Mouse (Mus musculus): Measurements from ENCODE around the gene Hesx1. TPM values are rescaled to one million over a fixed set of nuclear protein-coding genes. Genes with fewer than 3 reads are reported as not detected.

The Hesx1 gene
- polyA plus RNA-seq, 1 experiment = not detected

- TF ChIP-seq MYOG (IDR thresholded peaks at IDR 0.05; ENCODE audit: control insufficient read depth in 1 of 3, insufficient read depth in 1 of 3, insufficient read length in 2 of 3, low read depth in 2 of 3) (peak in 1 of 3 experiments; percentile 6), POLR2A (IDR thresholded peaks at IDR 0.05; ENCODE audit: insufficient read length, low read depth) (peak; percentile 20), E2F4 (IDR thresholded peaks at IDR 0.05; ENCODE audit: insufficient read depth) (no peak), USF1 (IDR thresholded peaks at IDR 0.05; ENCODE audit: low read depth) (peak; percentile 82), MYOD1 (IDR thresholded peaks at IDR 0.05; ENCODE audit: control insufficient read depth in 1 of 3, insufficient read length in 2 of 3, low read depth in 2 of 3) (peak in 1 of 3 experiments; percentile 30), TCF3 (IDR thresholded peaks at IDR 0.05; ENCODE audit: insufficient read length, low read depth) (no peak)
- H3K4me3 ChIP-seq = no peak overlapping the region
- no peaks in the 10 kb centered on the region for H3K36me3 ChIP-seq (ENCODE audit: control insufficient read depth, insufficient read depth)
- H3K4me2 ChIP-seq (ENCODE audit: low read depth) = peak overlapping the region; percentile 56
- no peaks in the 10 kb centered on the region for H3K27me3 ChIP-seq (ENCODE audit: control insufficient read depth, insufficient read depth, insufficient read length)
- H3K79me2 ChIP-seq (ENCODE audit: control insufficient read depth, insufficient read depth) = peaks cover 5% of the 10 kb centered on the region
- H3ac ChIP-seq (ENCODE audit: control insufficient read depth, insufficient read length) = no peak overlapping the region
Observed at GRCm38 (mm10) chr14:27044221-27044966, 50.2 kb downstream of the Hesx1 start.

- H3K79me2 ChIP-seq (ENCODE audit: control insufficient read depth, insufficient read depth) = peaks cover 5% of the 10 kb centered on the region
- no peaks in the 10 kb centered on the region for H3K36me3 ChIP-seq (ENCODE audit: control insufficient read depth, insufficient read depth)
- TF ChIP-seq E2F4 (IDR thresholded peaks at IDR 0.05; ENCODE audit: insufficient read depth) (no peak), CEBPB (IDR thresholded peaks at IDR 0.05; ENCODE audit: insufficient read depth, poor library complexity, severe bottlenecking) (no peak), SRF (IDR thresholded peaks at IDR 0.05; ENCODE audit: control insufficient read depth, insufficient read length, low read depth) (no peak), MYOG (IDR thresholded peaks at IDR 0.05; ENCODE audit: control insufficient read depth in 1 of 3, insufficient read depth in 1 of 3, insufficient read length in 2 of 3, low read depth in 2 of 3) (no peak), TCF12 (IDR thresholded peaks at IDR 0.05; ENCODE audit: insufficient read depth, poor library complexity, severe bottlenecking) (no peak), USF1 (IDR thresholded peaks at IDR 0.05; ENCODE audit: low read depth) (no peak)
- H3ac ChIP-seq (ENCODE audit: control insufficient read depth, insufficient read length) = no peak overlapping the region
- H3K4me3 ChIP-seq = no peak overlapping the region
- H3K27me3 ChIP-seq (ENCODE audit: control insufficient read depth, insufficient read depth, insufficient read length) = no peaks in the 10 kb centered on the region
- peak overlapping the region; percentile 56 for H3K4me2 ChIP-seq (ENCODE audit: low read depth)
Observed at GRCm38 (mm10) chr14:27044967-27045361, 50.7 kb downstream of the Hesx1 start.

- no peaks in the 10 kb centered on the region for H3K36me3 ChIP-seq (ENCODE audit: control insufficient read depth, insufficient read depth)
- peaks cover 3% of the 10 kb centered on the region for H3K79me2 ChIP-seq (ENCODE audit: control insufficient read depth, insufficient read depth)
- TF ChIP-seq USF1 (IDR thresholded peaks at IDR 0.05; ENCODE audit: low read depth) (no peak), TCF12 (IDR thresholded peaks at IDR 0.05; ENCODE audit: insufficient read depth, poor library complexity, severe bottlenecking) (no peak)
- no peak overlapping the region for H3ac ChIP-seq (ENCODE audit: control insufficient read depth, insufficient read length)
- peak overlapping the region; percentile 14 for H3K4me2 ChIP-seq (ENCODE audit: low read depth)
- no peak overlapping the region for H3K4me3 ChIP-seq
- no peaks in the 10 kb centered on the region for H3K27me3 ChIP-seq (ENCODE audit: control insufficient read depth, insufficient read depth, insufficient read length)
Observed at GRCm38 (mm10) chr14:27048231-27048956, 54.2 kb downstream of the Hesx1 start.

GRCm38 (mm10) chr14:27050043-27050442 is 55.8 kb downstream of the Hesx1 start:
- Histone ChIP-seq H3ac (ENCODE audit: control insufficient read depth, insufficient read length) (no peak overlapping the region), H3K4me2 (ENCODE audit: low read depth) (no peak overlapping the region), H3K27me3 (ENCODE audit: control insufficient read depth, insufficient read depth, insufficient read length) (no peaks in the 10 kb centered on the region), H3K79me2 (ENCODE audit: control insufficient read depth, insufficient read depth) (peaks cover 3% of the 10 kb centered on the region), H3K4me3 (no peak overlapping the region), H3K36me3 (ENCODE audit: control insufficient read depth, insufficient read depth) (no peaks in the 10 kb centered on the region)
- TF ChIP-seq POLR2A (IDR thresholded peaks at IDR 0.05; ENCODE audit: insufficient read length, low read depth) = no peak
- no peak for TF ChIP-seq TCF3 (IDR thresholded peaks at IDR 0.05; ENCODE audit: insufficient read length, low read depth)
- TF ChIP-seq MYOD1 (IDR thresholded peaks at IDR 0.05; ENCODE audit: control insufficient read depth in 1 of 3, insufficient read length in 2 of 3, low read depth in 2 of 3) = no peak
- TF ChIP-seq MYOG (IDR thresholded peaks at IDR 0.05; ENCODE audit: control insufficient read depth in 1 of 3, insufficient read depth in 1 of 3, insufficient read length in 2 of 3, low read depth in 2 of 3) = no peak
- TF ChIP-seq REST (IDR thresholded peaks at IDR 0.05; ENCODE audit: insufficient read depth, insufficient read length) = no peak
- TF ChIP-seq POLR2AphosphoS2 (IDR thresholded peaks at IDR 0.05; ENCODE audit: insufficient read length, low read depth) = no peak
- no peak for TF ChIP-seq E2F4 (IDR thresholded peaks at IDR 0.05; ENCODE audit: insufficient read depth)
- TF ChIP-seq MAX (IDR thresholded peaks at IDR 0.05; ENCODE audit: low read depth) = no peak
- TF ChIP-seq USF1 (IDR thresholded peaks at IDR 0.05; ENCODE audit: low read depth) = no peak
- no peak for TF ChIP-seq TCF12 (IDR thresholded peaks at IDR 0.05; ENCODE audit: insufficient read depth, poor library complexity, severe bottlenecking)
- TF ChIP-seq CEBPB (IDR thresholded peaks at IDR 0.05; ENCODE audit: insufficient read depth, poor library complexity, severe bottlenecking) = no peak
- no peak for TF ChIP-seq SRF (IDR thresholded peaks at IDR 0.05; ENCODE audit: control insufficient read depth, insufficient read length, low read depth)
